Mouse (Mus musculus) forebrain, embryonic 14.5 days (tissue): Measurements from ENCODE around the gene Mt3. TPM values are rescaled to one million over a fixed set of nuclear protein-coding genes. Genes with fewer than 3 reads are reported as not detected.
"Not testable (repeated sequence)": the region's sequence is repeated elsewhere in the genome, so short reads cannot be mapped to it uniquely, and the experiment has no call there.

ENCODE experiments used
- ATAC-seq: fragments of 200-750 bp; cut with Nextera tagmentation; 2 replicates; pipeline ENCODE4 v1.8.0; 2017; ENCODE audit warnings: mild to moderate bottlenecking, moderate library complexity
- DNase-seq: peaks from one replicate; pipeline ENCODE4 v3.0.0-alpha.2; 2015; ENCODE audit warnings: low spot score
- H3K27ac ChIP-seq: fragments of 300-500 bp; sonication (generic); 2 replicates; pipeline ENCODE4 v1.5.1; 2014; ENCODE audit warnings: low read depth, mild to moderate bottlenecking, control low read depth, low read length, moderate library complexity
- H3K27me3 ChIP-seq: fragments of 300-500 bp; sonication (generic); replicated peaks from 2 replicates; pipeline ENCODE4 v1.6.1; 2014; ENCODE audit warnings: low read length, control low read depth, mixed read lengths; ENCODE audit not compliant: control insufficient read depth, insufficient read depth
- H3K36me3 ChIP-seq: fragments of 300-500 bp; sonication (generic); 2 replicates; pipeline ENCODE4 v1.6.1; 2014; ENCODE audit warnings: low read length, control low read depth; ENCODE audit not compliant: control insufficient read depth, insufficient read depth
- H3K4me1 ChIP-seq: fragments of 300-500 bp; sonication (generic); 2 replicates; pipeline ENCODE4 v1.6.1; 2014; ENCODE audit warnings: antibody characterized with exemption, low read length, control low read depth; ENCODE audit not compliant: control insufficient read depth, insufficient read depth
- H3K4me2 ChIP-seq: fragments of 300-500 bp; sonication (generic); 2 replicates; pipeline ENCODE4 v1.6.1; 2014; ENCODE audit warnings: mild to moderate bottlenecking, control low read depth, low read length
- H3K4me3 ChIP-seq: fragments of 300-500 bp; sonication (generic); 2 replicates; pipeline ENCODE4 v1.5.1; 2014; ENCODE audit warnings: low read depth, low read length, control low read depth
- H3K9ac ChIP-seq: fragments of 300-500 bp; sonication (generic); 2 replicates; pipeline ENCODE4 v1.6.1; 2014; ENCODE audit warnings: mild to moderate bottlenecking, low read length, control low read depth, moderate library complexity
- H3K9me3 ChIP-seq: fragments of 300-500 bp; sonication (generic); replicated peaks from 2 replicates; pipeline ENCODE4 v1.6.1; 2016; ENCODE audit warnings: low read length, control low read depth, mixed read lengths; ENCODE audit not compliant: control insufficient read depth
- WGBS: fragments of 180-500 bp; shearing (Covaris S2); extraction: QIAGEN DNeasy Blood & Tissue Kit; methylation state at CpG from one replicate; pipeline ENCODE4 v1.1.7; 2014; 5-methylcytosine and 5-hydroxymethylcytosine counted together
- polyA plus RNA-seq: library from polyadenylated mRNA; unstranded; fragments of >200 nt; fragmentation: Nextera tagmentation; extraction: Ambion mirVana; gene quantifications from 2 replicates; pipeline ENCODE4 v1.2.1, GENCODE M21; 2014

The Mt3 gene
- polyA plus RNA-seq, 1 experiment from 2014 or later, result 306 TPM

DNA sequence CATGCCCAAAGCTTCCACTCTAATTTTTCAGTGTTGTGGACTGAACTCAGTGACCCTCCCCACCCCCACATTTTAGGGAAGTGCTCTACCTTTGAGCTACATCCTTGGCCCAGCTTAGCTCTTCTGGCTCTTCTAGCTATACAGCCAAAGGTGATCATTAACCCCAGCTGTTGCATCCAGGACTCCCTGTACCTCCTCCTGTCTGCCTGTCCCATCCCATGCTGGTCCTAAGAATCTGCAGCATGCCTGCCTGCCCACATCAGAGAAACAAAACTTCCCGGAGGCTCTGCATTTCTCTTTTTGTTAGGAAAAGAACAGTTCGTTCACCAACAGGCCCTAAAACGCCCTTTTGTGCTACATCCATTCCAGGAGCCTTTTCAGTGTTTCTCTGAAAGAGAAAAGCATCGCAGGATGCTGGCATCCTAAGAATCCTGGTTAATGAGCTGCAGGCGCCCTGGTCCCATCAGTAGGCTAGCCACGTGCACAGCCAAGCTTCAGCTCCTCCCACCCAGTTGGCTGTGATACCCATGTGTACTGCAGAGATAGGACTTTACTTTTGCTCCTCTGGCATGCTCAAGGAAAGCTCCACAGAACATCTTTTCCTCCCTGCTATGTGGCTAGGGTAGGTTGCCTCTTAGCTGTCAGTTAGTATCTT, 33.5 kb upstream of the Mt3 start:
- Histone ChIP-seq H3K4me1 (peaks cover 40% of the 10 kb centered on the region), H3K9me3 (no peaks in the 10 kb centered on the region), H3K27me3 (no peaks in the 10 kb centered on the region), H3K27ac (peak overlapping the region; percentile 88), H3K36me3 (no peaks in the 10 kb centered on the region), H3K9ac (peak overlapping the region; percentile 25), H3K4me2 (peak overlapping the region; percentile 2), H3K4me3 (no peak overlapping the region)
- ATAC-seq (peak; percentile 96), DNase-seq (peak; percentile 94)
- 0% methylated on average over 6 of the region's 6 CpGs for WGBS

GRCm38 (mm10) chr8:94121625-94122024, 30.8 kb upstream of the Mt3 start:
- Histone ChIP-seq H3K36me3 (no peaks in the 10 kb centered on the region), H3K27ac (peak overlapping the region; percentile 50; the same call in 1 of the 2 replicates), H3K9me3 (no peaks in the 10 kb centered on the region), H3K4me3 (no peak overlapping the region), H3K27me3 (no peaks in the 10 kb centered on the region), H3K4me2 (no peak overlapping the region), H3K4me1 (peaks cover 40% of the 10 kb centered on the region), H3K9ac (no peak overlapping the region)
- peak; percentile 40 for DNase-seq
- 72% methylated on average over 9 of the region's 9 CpGs for WGBS
- no peak for ATAC-seq

DNA sequence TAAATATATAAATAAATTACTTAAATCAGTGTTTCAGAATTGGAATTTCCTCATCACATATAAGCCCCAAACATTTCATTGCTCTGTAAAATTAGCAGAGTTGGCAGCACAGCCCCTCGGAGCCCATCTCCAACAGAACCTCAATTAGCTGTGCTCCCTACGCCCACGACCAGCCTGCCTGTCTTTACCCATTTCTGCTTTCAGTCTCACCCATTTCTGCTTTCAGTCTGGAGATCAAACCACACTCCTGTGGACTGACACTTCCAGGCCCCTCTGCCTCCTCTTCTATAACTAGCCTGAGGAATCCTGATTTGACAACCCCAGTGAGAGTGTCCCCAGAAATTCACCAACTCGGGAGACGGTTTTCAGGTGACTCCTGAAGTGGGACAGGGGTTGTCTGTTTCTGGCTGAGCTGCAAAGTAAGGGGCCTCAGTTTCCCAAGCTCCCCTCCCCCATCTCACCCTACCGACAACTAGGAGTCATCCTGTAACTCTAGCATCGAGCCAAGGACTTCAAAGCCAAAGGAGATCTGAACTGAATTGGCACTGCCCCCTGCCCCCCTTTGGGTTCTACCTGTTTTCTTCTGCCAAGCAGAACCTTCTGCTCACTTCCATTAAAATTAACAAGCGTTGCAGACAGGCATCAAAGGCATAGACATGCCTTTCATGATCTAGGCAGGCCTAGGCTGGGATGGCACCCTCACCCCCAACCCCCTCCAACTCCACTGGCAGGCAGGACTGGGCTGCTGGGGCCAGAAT, 29.5 kb upstream of the Mt3 start:
- 44% methylated on average over 8 of the region's 8 CpGs for WGBS
- Histone ChIP-seq H3K4me3 (no peak overlapping the region), H3K27ac (no peak overlapping the region), H3K4me1 (peaks cover 44% of the 10 kb centered on the region), H3K9ac (no peak overlapping the region), H3K9me3 (no peaks in the 10 kb centered on the region), H3K36me3 (no peaks in the 10 kb centered on the region), H3K27me3 (no peaks in the 10 kb centered on the region), H3K4me2 (no peak overlapping the region)
- DNase-seq, result peak; percentile 31
- ATAC-seq, result no peak

DNA sequence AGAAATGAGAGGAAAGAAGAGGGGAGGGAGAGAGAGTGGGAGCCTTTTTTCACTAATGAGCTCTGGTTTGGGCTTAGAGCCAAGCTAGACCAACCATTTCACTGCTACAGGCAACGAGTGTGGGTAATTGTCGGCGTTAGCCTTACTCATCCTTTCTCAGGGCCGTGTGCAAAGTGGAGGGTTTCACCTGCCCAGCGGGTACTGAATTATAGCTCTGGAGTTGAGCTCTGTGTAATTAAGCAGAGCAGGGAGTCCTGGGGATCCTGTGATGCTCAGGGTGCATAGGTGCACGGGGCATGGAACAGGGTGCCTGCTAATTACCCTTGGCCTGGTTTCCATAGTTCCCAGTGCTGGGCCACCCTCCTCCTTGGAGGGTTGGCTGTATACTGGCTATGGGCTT, 24.7 kb upstream of the Mt3 start:
- WGBS, result 23% methylated on average over 6 of the region's 6 CpGs
- Histone ChIP-seq H3K36me3 (no peaks in the 10 kb centered on the region), H3K4me1 (peaks cover 19% of the 10 kb centered on the region; the same call in 1 of the 2 replicates), H3K27me3 (no peaks in the 10 kb centered on the region), H3K9ac (no peak overlapping the region), H3K4me2 (no peak overlapping the region), H3K27ac (peak overlapping the region; percentile 15; the same call in 1 of the 2 replicates), H3K9me3 (no peaks in the 10 kb centered on the region), H3K4me3 (no peak overlapping the region)
- ATAC-seq, result peak; percentile 62
- DNase-seq, result peak; percentile 84

- Histone ChIP-seq H3K9ac (no peak overlapping the region), H3K27ac (no peak overlapping the region), H3K36me3 (no peaks in the 10 kb centered on the region), H3K4me1 (peaks cover 9% of the 10 kb centered on the region; the same call in 1 of the 2 replicates), H3K4me2 (no peak overlapping the region), H3K9me3 (no peaks in the 10 kb centered on the region), H3K4me3 (no peak overlapping the region), H3K27me3 (no peaks in the 10 kb centered on the region)
- 66% methylated on average over 6 of the region's 6 CpGs for WGBS
- DNase-seq, result peak; percentile 60
- peak; percentile 69 for ATAC-seq
Observed at GRCm38 (mm10) chr8:94129133-94129789, 23.1 kb upstream of the Mt3 start.

DNA sequence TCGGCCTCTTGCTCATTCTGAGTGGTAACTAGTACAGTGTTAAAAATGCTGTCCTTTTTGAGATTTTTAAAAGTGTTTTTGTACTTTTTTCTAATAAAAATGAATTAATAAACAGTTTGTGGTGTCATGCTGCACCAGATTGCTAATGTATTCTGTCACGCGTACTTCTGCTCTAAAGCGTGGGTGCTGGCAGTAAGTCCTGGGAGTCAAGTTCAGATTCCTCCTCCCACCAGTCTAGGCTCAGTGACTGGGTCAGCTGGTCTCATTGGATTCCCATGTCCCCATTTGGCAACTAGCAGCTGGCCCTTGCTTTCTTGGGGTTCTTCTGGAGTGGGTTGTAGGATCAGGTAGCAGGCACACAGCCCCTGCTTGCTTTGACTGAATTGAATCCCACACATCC, 22.3 kb upstream of the Mt3 start:
- Histone ChIP-seq H3K27me3 (no peaks in the 10 kb centered on the region), H3K9me3 (no peaks in the 10 kb centered on the region), H3K27ac (no peak overlapping the region), H3K4me3 (no peak overlapping the region), H3K36me3 (no peaks in the 10 kb centered on the region), H3K9ac (no peak overlapping the region), H3K4me2 (no peak overlapping the region), H3K4me1 (peaks cover 9% of the 10 kb centered on the region; the same call in 1 of the 2 replicates)
- WGBS, result 91% methylated on average over 4 of the region's 4 CpGs
- no peak for ATAC-seq
- no peak for DNase-seq

DNA sequence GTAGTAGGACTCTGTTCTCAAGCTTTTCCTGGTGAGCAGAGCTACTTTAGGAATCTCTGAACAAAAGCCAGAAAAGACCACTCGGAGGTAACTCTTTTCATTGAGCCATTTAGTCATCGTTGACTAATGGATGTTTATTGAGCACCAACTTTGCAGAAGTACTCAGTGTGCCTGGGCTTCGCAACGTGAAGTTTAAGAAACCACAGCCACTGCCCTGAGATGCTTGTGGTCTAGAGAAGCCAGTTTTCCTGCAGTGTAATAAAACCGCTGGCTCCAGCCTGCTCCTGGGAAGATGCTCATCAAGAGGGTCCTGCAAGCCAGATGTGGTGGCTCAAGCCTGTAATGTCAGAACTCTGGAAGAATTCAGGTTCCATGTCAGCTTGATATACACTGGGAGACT, 20.3 kb upstream of the Mt3 start:
- Histone ChIP-seq H3K4me2 (no peak overlapping the region), H3K4me3 (no peak overlapping the region), H3K27ac (no peak overlapping the region), H3K9ac (no peak overlapping the region), H3K9me3 (no peaks in the 10 kb centered on the region), H3K4me1 (peaks cover 9% of the 10 kb centered on the region; the same call in 1 of the 2 replicates), H3K36me3 (no peaks in the 10 kb centered on the region), H3K27me3 (no peaks in the 10 kb centered on the region)
- DNase-seq, result no peak
- WGBS, result 83% methylated on average over 5 of the region's 5 CpGs
- ATAC-seq, result no peak

DNA sequence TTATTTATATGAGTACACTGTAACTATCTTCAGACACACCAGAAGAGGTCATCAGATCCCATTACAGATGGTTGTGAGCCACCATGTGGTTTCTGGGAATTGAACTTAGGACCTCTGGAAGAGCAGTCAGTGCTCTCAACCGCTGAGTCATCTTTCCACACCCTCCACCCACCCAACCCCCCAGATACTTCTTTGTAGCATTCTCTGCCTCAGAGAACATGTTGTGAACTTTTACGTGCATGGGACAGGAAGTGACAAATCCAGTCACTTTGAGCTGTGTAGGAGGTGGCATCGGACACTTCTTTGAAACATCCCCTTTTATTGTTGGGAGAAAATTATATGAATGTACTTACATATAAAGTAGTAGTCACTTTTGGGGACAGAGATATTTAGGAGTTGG, 17.8 kb upstream of the Mt3 start:
- ATAC-seq, H3K36me3 ChIP-seq, DNase-seq, H3K4me1 ChIP-seq, H3K9ac ChIP-seq, H3K27me3 ChIP-seq, H3K4me3 ChIP-seq, H3K4me2 ChIP-seq, H3K27ac ChIP-seq, H3K9me3 ChIP-seq: not testable (repeated sequence)
- 92% methylated on average over 3 of the region's 3 CpGs for WGBS
